Mouse (Mus musculus): ENCODE results near the gene Pfkm.
A peak's percentile ranks its signal among the peaks of the same experiment; 100 is the strongest.

GRCm38 (mm10) chr15:98145559-98146181, 53.3 kb downstream of the Pfkm start:
- TF ChIP-seq USF1 (IDR thresholded peaks at IDR 0.05; ENCODE audit: low read depth, low read length) (no peak), USF2 (conservative IDR thresholded peaks at IDR 0.05; ENCODE audit: low read depth, low read length) (no peak), BHLHE40 (IDR thresholded peaks at IDR 0.05; ENCODE audit: low read depth, low read length) (peak; percentile 0; the same call in 1 of the 2 replicates), MXI1 (IDR thresholded peaks at IDR 0.05; ENCODE audit: low read depth, low read length) (peak; percentile 78), CTCF (conservative IDR thresholded peaks at IDR 0.05 in 1 of 2, IDR thresholded peaks at IDR 0.05 in 1 of 2; ENCODE audit: low read depth in 2 of 2, low read length in 2 of 2) (no peak)

All from CH12.LX (cell line).